Mouse (Mus musculus) heart, postnatal 0 days (tissue): ENCODE measurements at regions not wholly inside any gene's neighbourhood (a gene's known extent, or its start where the extent isn't known, plus 50 kb on each side); places are given as distances from the start of the nearest gene placed in this dataset.

Source experiments
- ATAC-seq: fragments of 200-750 bp; cut with Nextera tagmentation; 2 replicates; pipeline ENCODE4 v1.8.0; 2017; ENCODE audit warnings: low read depth, moderate number of reproducible peaks, moderate library complexity; ENCODE audit not compliant: insufficient read depth
- DNase-seq: peaks from one replicate; pipeline ENCODE4 v3.0.0-alpha.2; 2016; ENCODE audit warnings: low spot score
- H3K27ac ChIP-seq: fragments of 300-500 bp; sonication (generic); 2 replicates; pipeline ENCODE4 v1.5.1; 2014; ENCODE audit warnings: low read depth, mild to moderate bottlenecking
- H3K27me3 ChIP-seq: fragments of 300-500 bp; sonication (generic); 2 replicates; pipeline ENCODE4 v1.6.1; 2014; ENCODE audit warnings: low read length, mixed read lengths; ENCODE audit not compliant: control insufficient read depth, insufficient read depth
- H3K36me3 ChIP-seq: fragments of 300-500 bp; sonication (generic); replicated peaks from 2 replicates; pipeline ENCODE4 v1.6.1; 2014; ENCODE audit warnings: low read length, mixed read lengths; ENCODE audit not compliant: control insufficient read depth, insufficient read depth
- H3K4me1 ChIP-seq: fragments of 300-500 bp; sonication (generic); 2 replicates; pipeline ENCODE4 v1.6.1; 2014; ENCODE audit warnings: antibody characterized with exemption; ENCODE audit not compliant: control insufficient read depth, insufficient read depth
- H3K4me2 ChIP-seq: fragments of 300-500 bp; sonication (generic); 2 replicates; pipeline ENCODE4 v1.6.1; 2014; ENCODE audit warnings: low read depth, mild to moderate bottlenecking, low read length, moderate library complexity
- H3K4me3 ChIP-seq: fragments of 300-500 bp; sonication (generic); 2 replicates; pipeline ENCODE4 v1.5.1; 2014; ENCODE audit warnings: low read depth, low read length
- H3K9ac ChIP-seq: fragments of 300-500 bp; sonication (generic); replicated peaks from 2 replicates; pipeline ENCODE4 v1.6.1; 2014; ENCODE audit warnings: low read depth, low read length, mixed read lengths
- H3K9me3 ChIP-seq: fragments of 300-500 bp; sonication (generic); replicated peaks from 2 replicates; pipeline ENCODE4 v1.6.1; 2016; ENCODE audit warnings: low read length; ENCODE audit not compliant: control insufficient read depth
- CTCF ChIP-seq: IDR thresholded peaks from 2 replicates; pipeline ENCODE4 v1.5.1; 2016; ENCODE audit warnings: antibody characterized with exemption, control low read depth, low read depth
- EP300 ChIP-seq: IDR thresholded peaks from 2 replicates; pipeline ENCODE4 v1.6.1; 2016; ENCODE audit warnings: antibody characterized with exemption, low read depth
- WGBS: fragments of 180-500 bp; shearing (Covaris S2); extraction: QIAGEN DNeasy Blood & Tissue Kit; methylation state at CpG from one replicate; pipeline ENCODE4 v1.1.7; 2014; 5-methylcytosine and 5-hydroxymethylcytosine counted together

GRCm38 (mm10) chr13:59253667-59254558 is 331.1 kb downstream of the Agtpbp1 start:
- Histone ChIP-seq H3K27ac (no peak overlapping the region), H3K4me3 (no peak overlapping the region), H3K36me3 (no peaks in the 10 kb centered on the region), H3K4me2 (no peak overlapping the region), H3K9me3 (no peaks in the 10 kb centered on the region), H3K4me1 (no peaks in the 10 kb centered on the region), H3K27me3 (no peaks in the 10 kb centered on the region), H3K9ac (no peak overlapping the region)
- no peak for DNase-seq
- ATAC-seq = no peak
- 66% methylated on average over 13 of the region's 13 CpGs for WGBS
- TF ChIP-seq EP300 (no peak), CTCF (no peak)

- Histone ChIP-seq H3K4me3 (no peak overlapping the region), H3K9ac (no peak overlapping the region), H3K27ac (no peak overlapping the region), H3K4me1 (no peaks in the 10 kb centered on the region), H3K4me2 (no peak overlapping the region), H3K9me3 (no peaks in the 10 kb centered on the region), H3K27me3 (no peaks in the 10 kb centered on the region), H3K36me3 (no peaks in the 10 kb centered on the region)
- TF ChIP-seq CTCF (no peak), EP300 (no peak)
- no peak for DNase-seq
- WGBS = 64% methylated on average over 12 of the region's 12 CpGs
- no peak for ATAC-seq
Observed at GRCm38 (mm10) chr13:59251252-59252006, 333.6 kb downstream of the Agtpbp1 start.

GRCm38 (mm10) chr13:59248411-59248810 is 336.6 kb downstream of the Agtpbp1 start:
- no peaks in the 10 kb centered on the region for H3K9me3 ChIP-seq
- H3K36me3 ChIP-seq = no peaks in the 10 kb centered on the region
- no peak for TF ChIP-seq EP300
- no peak for TF ChIP-seq CTCF
- ATAC-seq (no peak), DNase-seq (no peak)
- H3K9ac ChIP-seq = no peak overlapping the region
- no peaks in the 10 kb centered on the region for H3K27me3 ChIP-seq
- H3K27ac ChIP-seq = no peak overlapping the region
- H3K4me2 ChIP-seq = no peak overlapping the region
- H3K4me1 ChIP-seq = no peaks in the 10 kb centered on the region
- H3K4me3 ChIP-seq = no peak overlapping the region
- WGBS = 91% methylated on average over 9 of the region's 9 CpGs

- Histone ChIP-seq H3K36me3 (no peaks in the 10 kb centered on the region), H3K9ac (no peak overlapping the region), H3K4me2 (no peak overlapping the region), H3K9me3 (no peaks in the 10 kb centered on the region), H3K27ac (no peak overlapping the region), H3K4me3 (no peak overlapping the region), H3K27me3 (no peaks in the 10 kb centered on the region), H3K4me1 (no peaks in the 10 kb centered on the region)
- TF ChIP-seq EP300 = no peak
- ATAC-seq (no peak), DNase-seq (no peak)
- 74% methylated on average over 7 of the region's 7 CpGs for WGBS
Observed at GRCm38 (mm10) chr13:59246984-59247537, 338.0 kb downstream of the Agtpbp1 start.

- Histone ChIP-seq H3K27ac (no peak overlapping the region), H3K27me3 (no peaks in the 10 kb centered on the region), H3K9ac (no peak overlapping the region), H3K4me3 (no peak overlapping the region), H3K36me3 (no peaks in the 10 kb centered on the region), H3K4me2 (no peak overlapping the region), H3K4me1 (no peaks in the 10 kb centered on the region), H3K9me3 (no peaks in the 10 kb centered on the region)
- TF ChIP-seq CTCF = no peak
- no peak for TF ChIP-seq EP300
- no peak for DNase-seq
- WGBS = 45% methylated on average over 6 of the region's 6 CpGs
- ATAC-seq = no peak
Observed at GRCm38 (mm10) chr13:59246070-59246469, 339.0 kb downstream of the Agtpbp1 start.
